Mouse (Mus musculus) layer of hippocampus, postnatal 14 days (tissue): ENCODE data around the gene Fubp1. TPM values are rescaled to one million over a fixed set of nuclear protein-coding genes. Genes with fewer than 3 reads are reported as not detected.
"Not testable (repeated sequence)": the region's sequence is repeated elsewhere in the genome, so short reads cannot be mapped to it uniquely, and the experiment has no call there.

Source experiments
- DNase-seq, 2 experiments: peaks; one replicate each; pipeline ENCODE4 v3.0.0; 2021 to 2022; ENCODE audit warnings: low spot score in 2 of 2, mixed read lengths in 1 of 2
- total RNA-seq, 2 experiments: library from RNA; stranded (reverse); gene quantifications; 2 replicates each; pipeline ENCODE4 v1.2.3; 2021

Fubp1 gene
- total RNA-seq, 2 experiments from 2014 or later: 119 to 133 TPM

GRCm38 (mm10) chr3:152192238-152192931 lies 17.8 kb upstream of the Fubp1 start:
- DNase-seq: peak in 1 of 2 experiments; percentile 55

- no peak for DNase-seq
These were observed 17.0 kb upstream of the Fubp1 start for GRCm38 (mm10) chr3:152193177-152193576.

- DNase-seq: peak; percentile 72 to 94
These were observed 16.6 kb upstream of the Fubp1 start for GRCm38 (mm10) chr3:152193635-152194097.

- not testable (repeated sequence) for DNase-seq
These were observed 13.0 kb upstream of the Fubp1 start for GRCm38 (mm10) chr3:152197246-152197645.

GRCm38 (mm10) chr3:152199125-152199524 lies 11.1 kb upstream of the Fubp1 start:
- DNase-seq: no peak

- no peak for DNase-seq
These were observed 9.0 kb upstream of the Fubp1 start for GRCm38 (mm10) chr3:152201181-152201580.

- DNase-seq: no peak
These were observed 8.6 kb upstream of the Fubp1 start for GRCm38 (mm10) chr3:152201651-152202050.

- no peak for DNase-seq
These were observed 7.3 kb upstream of the Fubp1 start for GRCm38 (mm10) chr3:152202942-152203341.

GRCm38 (mm10) chr3:152203411-152203810 lies 6.8 kb upstream of the Fubp1 start:
- no peak for DNase-seq

GRCm38 (mm10) chr3:152203996-152204395 lies 6.2 kb upstream of the Fubp1 start:
- no peak for DNase-seq

- DNase-seq: no peak
These were observed 5.6 kb upstream of the Fubp1 start for GRCm38 (mm10) chr3:152204577-152204976.

- DNase-seq: no peak
These were observed 3.1 kb upstream of the Fubp1 start for GRCm38 (mm10) chr3:152207156-152207555.

GRCm38 (mm10) chr3:152208096-152208885 lies 1.9 kb upstream of the Fubp1 start:
- DNase-seq: no peak

- DNase-seq: no peak
These were observed 850 bp upstream of the Fubp1 start for GRCm38 (mm10) chr3:152209177-152209966.

GRCm38 (mm10) chr3:152210728-152211391 lies 638 bp downstream of the Fubp1 start:
- peak; percentile 69 to 71 for DNase-seq

- DNase-seq: no peak
These were observed 1.6 kb downstream of the Fubp1 start for GRCm38 (mm10) chr3:152211731-152212279.

- no peak for DNase-seq
These were observed 3.2 kb downstream of the Fubp1 start for GRCm38 (mm10) chr3:152213416-152213815.

- no peak for DNase-seq
These were observed 14.7 kb downstream of the Fubp1 start for GRCm38 (mm10) chr3:152224918-152225317.

GRCm38 (mm10) chr3:152225906-152226305 lies 15.7 kb downstream of the Fubp1 start:
- no peak for DNase-seq

- no peak for DNase-seq
These were observed 18.6 kb downstream of the Fubp1 start for GRCm38 (mm10) chr3:152228843-152229242.

- DNase-seq: no peak
These were observed 19.0 kb downstream of the Fubp1 start for GRCm38 (mm10) chr3:152229271-152229670.
